Mouse (Mus musculus): ENCODE measurements around the gene Gm5485.

The Gm5485 gene

GRCm38 (mm10) chr16:48412246-48412645, at the start of gene Gm5485:
TSS of gene Gm5485 (minus strand) at chr16:48412416.
- DNase-seq (ENCODE audit: low spot score in 2 of 2): no peak

GRCm38 (mm10) chr16:48453264-48453663, 41.0 kb upstream of the Gm5485 start:
- DNase-seq (ENCODE audit: low spot score in 2 of 2): no peak

DNA sequence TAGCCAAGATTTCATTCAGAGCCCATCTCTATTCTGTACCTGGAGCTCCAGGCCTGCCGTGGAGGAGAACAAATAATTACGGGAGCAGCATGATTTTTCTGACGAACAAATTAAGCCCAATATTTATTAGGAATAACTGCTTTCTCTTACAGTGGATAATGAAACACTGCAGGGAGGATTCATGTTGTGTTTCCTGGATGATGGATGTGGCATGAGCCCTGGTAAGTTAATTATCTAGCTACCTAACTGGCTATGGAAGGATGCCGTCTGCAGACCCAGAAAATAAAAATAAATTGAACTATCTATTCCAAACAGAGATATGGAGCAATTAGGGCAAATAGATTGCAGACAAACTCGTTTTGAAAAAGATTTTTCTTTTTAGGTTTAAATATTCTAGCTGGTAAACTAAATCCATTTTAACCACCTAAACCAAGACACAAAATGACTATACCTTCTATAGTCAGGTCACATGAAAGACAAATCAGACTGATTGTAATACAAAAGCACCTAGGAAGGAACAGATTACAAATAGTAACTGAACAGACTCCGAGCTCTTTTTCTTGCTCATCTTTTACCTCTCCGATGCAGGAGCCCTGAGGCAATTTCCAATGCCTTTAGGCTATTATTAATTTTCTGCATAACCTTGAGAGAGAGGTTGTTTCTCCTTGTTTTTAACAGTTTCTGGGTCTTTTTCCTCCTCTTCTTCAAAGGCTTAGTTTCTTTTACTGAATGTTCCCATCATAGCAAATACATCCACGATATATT, 34.1 kb upstream of the Gm5485 start:
- no peak for DNase-seq (ENCODE audit: low spot score in 2 of 2)

GRCm38 (mm10) chr16:48444589-48444988, 32.4 kb upstream of the Gm5485 start:
- DNase-seq (ENCODE audit: low spot score in 2 of 2): no peak

DNA sequence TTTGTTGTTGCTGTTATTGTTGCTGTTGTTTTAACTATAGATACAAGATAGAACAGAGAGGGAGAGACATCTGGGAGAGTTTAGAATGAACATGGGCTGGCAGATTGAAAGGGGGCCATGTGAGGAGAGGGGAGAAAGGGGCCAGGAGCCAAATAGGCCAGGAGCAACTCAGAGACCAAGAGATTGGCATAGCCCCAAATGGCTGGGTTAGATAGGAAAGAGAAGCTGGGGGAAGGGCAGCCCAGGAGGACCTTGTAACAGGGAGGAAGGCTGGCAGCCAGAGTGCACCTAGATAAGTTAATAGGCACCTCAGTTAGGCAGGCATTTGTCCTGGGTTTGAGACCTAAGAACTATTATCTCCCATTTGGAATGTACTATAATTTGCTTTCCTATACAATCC, 25.3 kb upstream of the Gm5485 start:
- DNase-seq (ENCODE audit: low spot score in 2 of 2): no peak

GRCm38 (mm10) chr16:48435454-48435853, 23.2 kb upstream of the Gm5485 start:
- DNase-seq (ENCODE audit: low spot score in 2 of 2): no peak

- no peak for DNase-seq (ENCODE audit: low spot score in 2 of 2)
These were observed 18.8 kb upstream of the Gm5485 start, which contains the start of gene Morc1 for GRCm38 (mm10) chr16:48431027-48431426. TSS of gene Morc1 (plus strand) at chr16:48431237.

DNA sequence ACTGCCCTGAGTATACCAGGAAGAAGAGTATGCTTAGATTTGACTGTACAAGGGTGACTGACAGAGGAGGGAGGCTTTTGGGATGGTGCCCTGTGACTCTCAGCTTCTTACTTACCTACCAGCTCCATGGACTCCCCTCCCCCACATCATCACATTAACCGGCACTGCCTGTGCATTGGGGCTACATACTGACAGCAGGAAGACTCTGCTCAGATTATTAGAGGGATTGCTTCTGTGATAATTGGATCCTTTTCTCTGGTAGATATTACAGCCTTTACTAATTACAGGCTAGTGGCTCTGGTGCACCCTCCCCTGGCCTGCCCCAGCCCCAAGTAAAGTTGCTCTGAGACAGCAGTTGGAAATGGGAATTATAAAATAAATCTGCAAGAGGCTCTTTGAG, 17.2 kb upstream of the Gm5485 start:
- DNase-seq (ENCODE audit: low spot score in 2 of 2): no peak

DNA sequence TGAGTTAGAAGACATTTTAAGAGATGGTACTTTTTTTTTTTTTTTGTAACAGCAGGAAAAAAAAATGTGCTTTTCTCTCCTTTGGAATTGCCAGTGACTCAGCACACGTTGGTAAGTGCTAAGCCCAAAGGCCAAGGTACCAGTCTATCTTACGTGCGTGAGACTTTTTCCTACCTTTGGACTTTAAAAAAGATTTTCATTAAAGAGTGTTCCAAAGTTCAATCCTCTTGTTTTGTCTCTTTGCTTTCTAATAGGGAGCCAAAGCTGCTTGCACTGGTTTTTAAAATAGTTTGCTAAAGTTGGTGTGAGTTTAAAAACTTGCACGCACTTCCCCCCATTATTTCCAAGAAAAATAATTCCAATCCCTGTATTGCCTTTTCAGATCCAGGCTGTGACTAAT, 11.9 kb upstream of the Gm5485 start:
- DNase-seq (ENCODE audit: low spot score in 2 of 2): no peak

GRCm38 (mm10) chr16:48422501-48422900, 10.3 kb upstream of the Gm5485 start:
- no peak for DNase-seq (ENCODE audit: low spot score in 2 of 2)

DNA sequence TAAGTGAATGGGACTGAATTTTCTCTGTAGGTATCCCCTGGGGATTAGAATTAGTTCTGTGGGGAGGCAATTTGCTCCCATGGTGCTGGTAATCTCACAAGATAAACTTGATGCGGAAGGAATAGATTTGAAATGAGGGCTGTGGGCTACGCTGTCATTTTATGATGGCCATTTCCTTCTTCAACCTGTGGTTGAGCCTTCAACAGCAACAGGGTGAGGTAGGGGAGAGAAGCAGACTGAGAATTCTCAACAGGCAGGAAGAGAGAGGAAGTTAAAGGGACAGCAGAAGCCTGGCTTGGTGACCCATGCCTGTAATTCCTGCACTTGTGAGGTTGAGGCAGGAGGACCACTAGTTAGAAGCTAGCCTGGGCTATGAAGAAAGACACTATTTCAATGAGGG, 6.8 kb upstream of the Gm5485 start:
- no peak for DNase-seq (ENCODE audit: low spot score in 2 of 2)

- no peak for DNase-seq (ENCODE audit: low spot score in 2 of 2)
These were observed 6.3 kb upstream of the Gm5485 start for GRCm38 (mm10) chr16:48418557-48418956.

DNA sequence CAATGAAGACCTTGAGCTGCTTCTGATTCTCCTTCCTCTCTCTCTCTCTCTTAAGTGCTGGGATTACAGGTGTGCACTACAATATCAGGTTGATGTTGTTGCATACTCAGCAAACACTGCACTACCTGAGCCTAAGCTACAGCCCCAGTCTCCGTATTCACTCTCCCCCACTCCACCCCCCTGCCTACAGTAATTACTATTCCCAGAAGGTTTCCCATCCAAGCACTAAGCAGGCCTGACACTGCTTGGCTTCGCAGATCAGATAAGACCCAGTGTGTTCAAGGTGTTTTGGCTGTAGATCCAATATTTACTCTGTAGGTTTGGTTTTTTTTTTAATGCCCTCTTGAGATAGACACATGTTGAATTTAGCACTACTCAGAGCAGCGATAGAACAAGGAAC, 2.1 kb downstream of the Gm5485 start:
- no peak for DNase-seq (ENCODE audit: low spot score in 2 of 2)

GRCm38 (mm10) chr16:48409580-48409979, 2.6 kb downstream of the Gm5485 start:
- DNase-seq (ENCODE audit: low spot score in 2 of 2): no peak

- DNase-seq (ENCODE audit: low spot score in 2 of 2): no peak
These were observed 6.4 kb downstream of the Gm5485 start for GRCm38 (mm10) chr16:48405674-48406403.

GRCm38 (mm10) chr16:48404009-48404408, 8.2 kb downstream of the Gm5485 start:
- DNase-seq (ENCODE audit: low spot score in 2 of 2): no peak

GRCm38 (mm10) chr16:48403423-48403822, 8.8 kb downstream of the Gm5485 start:
- no peak for DNase-seq (ENCODE audit: low spot score in 2 of 2)

DNA sequence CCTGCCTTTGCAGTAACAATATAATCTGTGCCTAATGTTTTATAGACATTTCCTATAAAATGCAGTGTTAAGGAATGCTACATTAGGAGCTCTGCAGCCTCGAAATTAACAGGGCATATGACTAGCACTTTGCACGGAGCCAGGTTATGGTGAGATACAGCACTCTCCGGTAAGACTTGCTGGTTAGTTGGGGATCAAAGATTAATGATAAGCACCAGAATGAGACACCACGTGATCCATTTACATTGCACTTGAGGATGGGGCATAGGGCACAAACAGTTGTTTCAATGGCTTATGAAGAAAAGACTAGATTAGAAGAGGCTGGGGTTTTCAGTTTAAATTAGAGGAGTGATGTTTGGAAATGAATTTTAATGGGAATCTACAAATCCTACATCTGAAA, 9.3 kb downstream of the Gm5485 start:
- no peak for DNase-seq (ENCODE audit: low spot score in 2 of 2)

- no peak for DNase-seq (ENCODE audit: low spot score in 2 of 2)
These were observed 16.9 kb downstream of the Gm5485 start for GRCm38 (mm10) chr16:48395278-48395677.

GRCm38 (mm10) chr16:48386982-48387381, 25.2 kb downstream of the Gm5485 start:
- no peak for DNase-seq (ENCODE audit: low spot score in 2 of 2)

GRCm38 (mm10) chr16:48383582-48384257, 28.5 kb downstream of the Gm5485 start:
- DNase-seq (ENCODE audit: low spot score in 2 of 2): no peak

DNA sequence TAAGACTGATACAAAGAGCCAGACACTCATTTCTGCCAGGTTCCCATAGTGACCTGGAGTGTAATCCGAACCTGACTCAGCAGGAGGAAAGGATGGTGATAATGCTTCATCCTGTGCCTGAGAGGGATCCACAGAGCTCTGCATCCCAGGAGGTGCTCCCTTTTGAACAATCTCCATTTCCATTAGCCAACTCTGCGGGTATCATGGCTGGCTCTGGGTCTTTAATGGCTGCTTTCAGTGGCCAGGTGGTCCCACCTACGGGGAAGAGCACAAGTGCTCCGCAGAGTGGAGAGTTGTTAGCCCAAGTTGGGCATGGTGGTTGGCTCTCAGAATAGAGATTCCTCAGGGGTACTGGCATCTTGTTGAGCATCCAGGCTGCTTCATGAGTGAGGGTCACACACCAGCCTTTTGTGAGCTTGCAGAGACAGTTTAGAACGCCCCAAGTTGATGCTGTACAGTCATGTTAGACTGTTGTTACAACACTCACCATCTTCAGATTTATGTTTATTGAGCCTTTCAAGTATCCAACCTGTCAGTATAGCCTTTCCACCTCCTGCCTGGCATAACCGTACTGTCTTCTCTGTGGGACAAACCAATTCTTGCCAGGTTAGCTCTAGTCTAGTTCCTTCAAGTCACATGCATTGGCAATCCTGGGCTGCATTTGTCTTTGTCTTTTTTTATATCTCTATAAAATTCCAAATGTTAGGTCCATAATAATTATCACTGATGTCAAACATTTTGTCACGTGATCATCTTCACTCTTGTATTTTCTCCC, 38.3 kb downstream of the Gm5485 start:
- DNase-seq (ENCODE audit: low spot score in 2 of 2): no peak

Measured in frontal cortex, postnatal 25 days (tissue).